Mouse (Mus musculus): Measurements from ENCODE around the gene Hoxd9. TPM values are rescaled to one million over a fixed set of nuclear protein-coding genes. Genes with fewer than 3 reads are reported as not detected.

Hoxd9 gene
- polyA plus RNA-seq, 1 experiment from 2014 or later = 0.13 TPM

DNA sequence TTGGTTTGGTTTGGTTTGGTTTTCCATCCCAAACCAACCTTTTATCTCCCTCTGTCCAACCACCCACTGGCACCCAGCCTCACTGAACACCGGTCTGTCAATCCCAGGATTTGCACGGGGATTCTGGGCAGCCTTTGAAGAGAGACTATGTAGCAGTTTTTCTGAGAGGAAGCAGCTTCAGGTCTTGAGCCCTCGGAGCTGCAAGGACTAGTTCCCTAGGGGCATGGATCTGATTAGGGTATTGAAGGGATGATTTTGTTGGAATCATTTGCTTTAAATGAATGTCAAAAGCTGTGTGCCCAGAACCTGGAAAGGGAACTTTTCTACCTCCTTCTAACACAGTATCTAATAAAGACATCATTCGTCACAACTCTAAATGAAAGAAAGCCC, 40.9 kb upstream of the Hoxd9 start:
- H3K4me2 ChIP-seq = no peak overlapping the region
- ATAC-seq (ENCODE audit: insufficient read depth) (no peak), DNase-seq (no peak)
- no peak for TF ChIP-seq CTCF (IDR thresholded peaks at IDR 0.05; ENCODE audit: low read depth)
- H3K4me3 ChIP-seq (ENCODE audit: low read depth, low read length) = no peak overlapping the region
- H3K9ac ChIP-seq = no peak overlapping the region
- no peaks in the 10 kb centered on the region for H3K36me3 ChIP-seq (ENCODE audit: insufficient read depth)
- H3K4me1 ChIP-seq (ENCODE audit: insufficient read depth) = no peaks in the 10 kb centered on the region
- 5% methylated on average over 4 of the region's 4 CpGs for whole genome bisulfite sequencing
- no peaks in the 10 kb centered on the region for H3K9me3 ChIP-seq (ENCODE audit: low read depth, low read length)
- H3K27ac ChIP-seq (ENCODE audit: low read depth) = no peak overlapping the region
- peaks cover 91% of the 10 kb centered on the region for H3K27me3 ChIP-seq (ENCODE audit: insufficient read depth, low read length)

DNA sequence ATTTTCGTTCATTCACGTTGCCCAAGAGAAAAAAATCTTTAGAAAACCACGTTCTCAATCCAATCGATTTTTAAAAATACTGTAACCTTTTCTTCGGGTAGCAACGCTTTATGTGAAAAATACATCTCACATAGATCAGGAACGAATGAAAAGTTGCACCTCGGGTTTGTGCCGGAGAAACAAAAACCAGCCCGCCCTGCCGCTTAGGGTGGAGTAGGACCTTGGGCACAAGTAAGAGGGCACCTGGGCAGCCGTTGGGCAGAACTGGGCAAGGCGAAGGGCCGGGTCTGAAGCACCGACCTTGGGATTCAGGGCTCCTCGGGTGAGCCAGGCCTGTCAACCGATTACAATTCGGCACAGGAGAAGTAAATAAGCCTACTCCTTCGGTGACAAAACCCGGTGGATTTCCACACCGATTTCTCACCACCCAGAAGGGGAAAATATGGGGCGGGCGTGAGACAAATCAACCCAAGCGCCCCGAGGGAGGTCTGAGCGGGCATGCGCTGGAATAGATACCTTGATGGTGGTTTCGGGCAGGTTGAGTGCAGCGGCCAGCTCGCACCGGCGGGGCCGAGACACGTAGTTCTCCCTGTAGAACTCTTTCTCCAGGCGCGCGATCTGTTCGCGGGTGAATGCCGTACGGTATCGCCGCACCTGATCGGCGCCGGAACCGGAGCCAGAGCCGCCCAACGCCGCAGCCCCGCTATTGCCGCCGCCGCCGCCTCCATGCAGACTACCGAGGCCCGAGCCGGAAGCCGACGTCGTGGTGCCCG, 40.1 kb upstream of the Hoxd9 start:
- DNase-seq (no peak), ATAC-seq (ENCODE audit: insufficient read depth) (no peak)
- Histone ChIP-seq H3K27ac (ENCODE audit: low read depth) (no peak overlapping the region), H3K4me1 (ENCODE audit: insufficient read depth) (no peaks in the 10 kb centered on the region), H3K9ac (no peak overlapping the region), H3K27me3 (ENCODE audit: insufficient read depth, low read length) (peaks cover 91% of the 10 kb centered on the region), H3K36me3 (ENCODE audit: insufficient read depth) (no peaks in the 10 kb centered on the region), H3K9me3 (ENCODE audit: low read depth, low read length) (no peaks in the 10 kb centered on the region), H3K4me2 (peak overlapping the region; percentile 2; the same call in 1 of the 2 replicates), H3K4me3 (ENCODE audit: low read depth, low read length) (peak overlapping the region; percentile 5; the same call in 1 of the 2 replicates)
- 3% methylated on average over 62 of the region's 62 CpGs for WGBS
- TF ChIP-seq CTCF (IDR thresholded peaks at IDR 0.05; ENCODE audit: low read depth) = no peak

DNA sequence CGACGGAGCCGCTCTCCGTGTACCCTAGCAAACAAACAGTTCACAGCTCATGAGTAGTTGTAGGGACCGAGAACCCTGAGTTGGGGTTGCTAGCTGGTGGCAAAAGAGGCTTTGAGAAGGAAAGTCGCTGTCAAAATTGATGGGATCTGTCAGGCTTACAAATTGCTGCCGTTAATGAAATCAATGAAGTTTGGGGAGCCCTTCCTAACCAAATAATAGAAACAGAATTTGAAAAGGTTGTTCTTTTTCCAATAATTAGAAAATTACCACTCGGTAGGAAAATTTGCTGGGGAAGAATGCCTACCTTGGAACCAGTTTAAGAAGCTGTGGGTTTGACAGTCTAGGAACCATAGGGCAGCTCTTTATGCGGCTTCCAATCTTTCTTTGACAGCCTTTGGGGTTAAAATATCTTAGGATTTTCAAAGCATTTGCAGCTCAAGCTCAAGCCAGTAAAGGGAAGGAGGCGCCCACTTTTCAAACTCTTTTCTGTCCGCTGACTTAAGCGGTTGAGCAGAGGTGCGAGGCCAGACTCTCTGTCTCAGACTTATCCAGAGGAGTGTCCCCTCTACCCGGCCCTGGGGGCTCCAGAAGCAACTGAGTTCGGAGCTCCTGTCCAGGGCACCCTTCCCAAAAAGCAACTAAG, 39.4 kb upstream of the Hoxd9 start:
- Histone ChIP-seq H3K27ac (ENCODE audit: low read depth) (no peak overlapping the region), H3K4me1 (ENCODE audit: insufficient read depth) (no peaks in the 10 kb centered on the region), H3K4me3 (ENCODE audit: low read depth, low read length) (peak overlapping the region; percentile 5; the same call in 1 of the 2 replicates), H3K9me3 (ENCODE audit: low read depth, low read length) (no peaks in the 10 kb centered on the region), H3K9ac (no peak overlapping the region), H3K36me3 (ENCODE audit: insufficient read depth) (no peaks in the 10 kb centered on the region), H3K4me2 (peak overlapping the region; percentile 2; the same call in 1 of the 2 replicates), H3K27me3 (ENCODE audit: insufficient read depth, low read length) (peaks cover 95% of the 10 kb centered on the region)
- no peak for DNase-seq
- ATAC-seq (ENCODE audit: insufficient read depth) = no peak
- no peak for TF ChIP-seq CTCF (IDR thresholded peaks at IDR 0.05; ENCODE audit: low read depth)
- 2% methylated on average over 15 of the region's 15 CpGs for WGBS

DNA sequence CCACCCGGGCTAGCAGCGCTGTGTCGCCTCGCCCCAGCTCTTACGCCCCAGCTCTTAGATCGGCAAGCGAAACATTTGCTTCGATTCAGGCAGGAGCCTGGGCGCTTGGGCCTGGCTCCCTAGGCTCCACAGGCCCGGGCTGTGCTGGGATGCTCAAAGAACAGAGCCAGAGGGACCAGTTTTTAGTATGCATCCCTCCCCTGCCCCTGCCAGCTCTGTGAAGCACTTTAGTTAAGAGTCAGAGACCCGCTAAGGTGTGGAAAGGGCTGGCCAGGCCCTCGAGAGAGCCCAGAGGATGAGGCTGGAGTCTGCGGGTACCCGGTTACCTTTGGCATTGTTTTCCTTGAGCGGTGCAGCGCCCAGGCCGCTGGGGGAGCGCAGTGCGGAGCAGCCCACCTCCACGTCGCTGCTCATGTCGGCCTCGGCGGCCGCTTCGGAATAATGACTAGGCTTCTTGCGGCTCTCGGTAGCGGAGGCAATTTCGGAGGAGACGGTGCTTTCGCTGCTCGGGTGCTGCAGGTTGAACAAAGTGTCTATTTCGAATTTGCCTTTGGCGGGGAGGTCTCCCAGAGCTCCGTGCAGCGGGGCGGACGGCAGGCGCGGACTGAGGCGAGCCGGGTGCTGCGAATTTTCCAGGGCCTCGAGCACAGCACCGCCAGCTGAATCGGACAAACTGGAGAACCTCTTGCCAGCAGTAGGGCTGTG, 38.7 kb upstream of the Hoxd9 start:
- peak overlapping the region; percentile 10; the same call in 1 of the 2 replicates for H3K4me2 ChIP-seq

DNA sequence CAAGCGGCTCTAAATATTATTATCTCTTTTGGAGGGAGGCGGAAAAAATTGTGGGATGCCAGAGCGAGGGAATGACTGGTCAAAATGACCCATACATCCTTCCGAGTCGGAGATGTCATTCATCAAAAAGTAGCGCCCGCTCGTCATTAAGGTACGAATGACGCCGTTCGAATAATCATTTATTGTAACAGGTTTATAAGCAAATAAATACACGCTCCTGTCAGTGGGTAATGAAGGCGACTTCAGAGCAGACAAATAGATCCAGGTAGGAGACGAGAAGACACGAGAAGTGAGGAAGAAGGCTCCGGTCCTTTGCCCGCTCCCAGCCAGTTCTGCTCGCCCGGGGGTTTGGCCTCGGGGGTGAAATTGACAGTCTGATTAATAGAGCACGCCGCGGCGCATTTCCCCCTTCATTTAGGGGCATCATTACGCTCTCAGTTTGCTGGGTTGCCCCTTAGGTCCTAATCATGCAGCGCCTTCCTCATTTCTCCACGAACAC, 38.0 kb upstream of the Hoxd9 start, which contains the start of gene Evx2:
Gene Evx2, minus strand, starts transcription at position 51 of the 499 bp plus-strand sequence.
- Histone ChIP-seq H3K9me3 (ENCODE audit: low read depth, low read length) (no peaks in the 10 kb centered on the region), H3K36me3 (ENCODE audit: insufficient read depth) (no peaks in the 10 kb centered on the region), H3K4me1 (ENCODE audit: insufficient read depth) (no peaks in the 10 kb centered on the region), H3K4me3 (ENCODE audit: low read depth, low read length) (0 out of 2 replicates have a peak within 1 kb of the TSS, but pooled peaks have one; percentile 2), H3K9ac (no peak within 1 kb of the TSS), H3K4me2 (peak within 1 kb of the TSS; percentile 10; the same call in 1 of the 2 replicates), H3K27ac (ENCODE audit: low read depth) (no peak within 1 kb of the TSS), H3K27me3 (ENCODE audit: insufficient read depth, low read length) (peaks cover 99% of the 10 kb centered on the region)
- no peak for DNase-seq
- ATAC-seq (ENCODE audit: insufficient read depth) = no peak
- WGBS = 2% methylated on average over 28 of the region's 28 CpGs
- no peak for TF ChIP-seq CTCF (IDR thresholded peaks at IDR 0.05; ENCODE audit: low read depth)

More for the DNA sequence above, 38.7 kb upstream of the Hoxd9 start:
- TF ChIP-seq CTCF (IDR thresholded peaks at IDR 0.05; ENCODE audit: low read depth) = no peak
- H3K27ac ChIP-seq (ENCODE audit: low read depth) = no peak overlapping the region
- 0 out of 2 replicates have a peak overlapping the region, but pooled peaks have one; percentile 2 for H3K4me3 ChIP-seq (ENCODE audit: low read depth, low read length)
- WGBS = under 1% methylated on average over 47 of the region's 47 CpGs
- DNase-seq (no peak), ATAC-seq (ENCODE audit: insufficient read depth) (no peak)
- no peaks in the 10 kb centered on the region for H3K4me1 ChIP-seq (ENCODE audit: insufficient read depth)
- no peaks in the 10 kb centered on the region for H3K36me3 ChIP-seq (ENCODE audit: insufficient read depth)
- H3K27me3 ChIP-seq (ENCODE audit: insufficient read depth, low read length) = peaks cover 99% of the 10 kb centered on the region
- no peak overlapping the region for H3K9ac ChIP-seq
- H3K9me3 ChIP-seq (ENCODE audit: low read depth, low read length) = no peaks in the 10 kb centered on the region

DNA sequence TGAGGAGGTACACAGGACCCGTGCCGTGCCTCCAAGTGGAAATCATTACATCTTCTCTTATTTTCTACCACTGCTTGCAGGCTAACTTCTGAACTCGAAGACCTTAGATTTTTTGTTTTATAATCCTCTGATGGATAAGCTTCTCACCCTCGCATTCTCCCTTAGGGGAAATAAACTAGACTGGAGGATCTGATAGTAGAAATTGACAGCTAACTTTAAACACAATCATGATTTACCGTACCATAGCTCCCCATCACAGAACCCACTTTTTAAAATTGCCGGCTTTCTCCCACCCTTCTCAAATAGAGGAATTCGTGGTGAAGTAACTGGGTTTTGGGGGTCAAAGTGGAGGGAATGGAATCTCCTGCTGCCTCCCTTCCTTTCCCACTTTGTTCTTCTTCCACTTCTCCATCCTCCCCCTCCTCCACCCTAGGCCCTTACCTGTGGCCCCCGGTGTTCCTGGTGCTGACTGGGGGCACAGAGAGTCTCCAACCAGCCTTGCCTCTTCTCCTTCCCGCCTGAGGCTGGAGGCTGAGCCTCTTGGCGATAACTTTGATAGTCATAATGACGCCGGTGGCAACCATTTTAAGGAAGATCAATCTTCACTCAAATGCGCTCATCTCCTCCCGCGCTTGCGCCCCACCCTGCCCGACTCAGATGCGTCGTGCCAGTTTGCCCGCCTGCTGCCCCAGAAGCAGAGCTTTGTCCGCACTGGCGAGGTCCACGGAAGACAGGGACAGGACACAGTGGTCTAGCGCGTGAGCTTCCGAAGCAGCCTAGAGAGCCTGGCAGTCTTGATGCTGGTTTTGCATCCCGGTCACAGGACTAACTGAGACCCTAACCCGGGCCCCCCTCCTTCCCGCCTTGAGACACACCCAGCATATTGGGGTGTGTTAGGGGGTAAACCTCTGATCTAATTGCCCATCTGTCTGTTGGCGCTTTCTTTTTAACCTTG, 36.8 kb upstream of the Hoxd9 start:
- H3K4me2 ChIP-seq = 0 out of 2 replicates have a peak overlapping the region, but pooled peaks have one; percentile 11
- no peaks in the 10 kb centered on the region for H3K9me3 ChIP-seq (ENCODE audit: low read depth, low read length)
- H3K9ac ChIP-seq = no peak overlapping the region
- TF ChIP-seq CTCF (IDR thresholded peaks at IDR 0.05; ENCODE audit: low read depth) = no peak
- H3K4me3 ChIP-seq (ENCODE audit: low read depth, low read length) = no peak overlapping the region
- no peak overlapping the region for H3K27ac ChIP-seq (ENCODE audit: low read depth)
- WGBS = 2% methylated on average over 30 of the region's 30 CpGs
- peaks cover 98% of the 10 kb centered on the region for H3K27me3 ChIP-seq (ENCODE audit: insufficient read depth, low read length)
- ATAC-seq (ENCODE audit: insufficient read depth) (no peak), DNase-seq (no peak)
- no peaks in the 10 kb centered on the region for H3K4me1 ChIP-seq (ENCODE audit: insufficient read depth)
- no peaks in the 10 kb centered on the region for H3K36me3 ChIP-seq (ENCODE audit: insufficient read depth)

Measured in lung, embryonic 14.5 days (tissue).